Mouse (Mus musculus) heart, embryonic 14.5 days (tissue): Measurements from ENCODE around the gene Ctsll3. TPM values are rescaled to one million over a fixed set of nuclear protein-coding genes. Genes with fewer than 3 reads are reported as not detected.

Experiments
- ATAC-seq: fragments of 200-750 bp; cut with Nextera tagmentation; 2 replicates; pipeline ENCODE4 v1.8.0; 2017; ENCODE audit warnings: low read depth, moderate TSS enrichment; ENCODE audit not compliant: insufficient number of reproducible peaks, insufficient read depth, low FRiP score
- H3K27ac ChIP-seq, 2 experiments: fragments of 200-500 bp in 1 of 2; fragments of 300-500 bp in 1 of 2; sonication (generic) in 1 of 2; replicated peaks in 1 of 2; 2 replicates each; pipeline ENCODE4 v1.5.1; 2012 to 2014; ENCODE audit warnings: low read depth in 2 of 2, low read length in 2 of 2, control low read depth in 1 of 2, mild to moderate bottlenecking in 1 of 2, mixed read lengths in 1 of 2; ENCODE audit not compliant: control insufficient read depth in 1 of 2, insufficient read depth in 1 of 2
- H3K27me3 ChIP-seq: fragments of 300-500 bp; sonication (generic); 2 replicates; pipeline ENCODE4 v1.6.1; 2014; ENCODE audit warnings: mild to moderate bottlenecking, low read length, control low read depth; ENCODE audit not compliant: control insufficient read depth, insufficient read depth
- H3K36me3 ChIP-seq: fragments of 300-500 bp; sonication (generic); 2 replicates; pipeline ENCODE4 v1.6.1; 2014; ENCODE audit warnings: mild to moderate bottlenecking, control low read depth, low read length, mixed read lengths; ENCODE audit not compliant: control insufficient read depth, insufficient read depth
- H3K4me1 ChIP-seq, 2 experiments: fragments of 200-500 bp in 1 of 2; fragments of 300-500 bp in 1 of 2; sonication (generic) in 1 of 2; 2 replicates each; pipeline ENCODE4 v1.6.1; 2012 to 2014; ENCODE audit warnings: low read length in 2 of 2, control low read depth in 1 of 2, mixed read lengths in 1 of 2; ENCODE audit not compliant: control insufficient read depth in 2 of 2, insufficient read depth in 2 of 2
- H3K4me2 ChIP-seq: fragments of 300-500 bp; sonication (generic); 2 replicates; pipeline ENCODE4 v1.6.1; 2014; ENCODE audit warnings: mild to moderate bottlenecking, low read length
- H3K4me3 ChIP-seq, 2 experiments: fragments of 200-500 bp in 1 of 2; fragments of 300-500 bp in 1 of 2; sonication (generic) in 1 of 2; 2 replicates each; pipeline ENCODE4 v1.5.1; 2012 to 2014; ENCODE audit warnings: low read length in 2 of 2, mild to moderate bottlenecking in 2 of 2, control low read depth in 1 of 2, low read depth in 1 of 2, moderate library complexity in 1 of 2; ENCODE audit not compliant: control insufficient read depth in 1 of 2, insufficient read depth in 1 of 2
- H3K9ac ChIP-seq: fragments of 300-500 bp; sonication (generic); 2 replicates; pipeline ENCODE4 v1.6.1; 2014; ENCODE audit warnings: mild to moderate bottlenecking, low read length
- H3K9me3 ChIP-seq: fragments of 300-500 bp; sonication (generic); 2 replicates; pipeline ENCODE4 v1.6.1; 2016; ENCODE audit warnings: low read length, control low read depth; ENCODE audit not compliant: control insufficient read depth
- WGBS: fragments of 180-500 bp; shearing (Covaris S2); extraction: QIAGEN DNeasy Blood & Tissue Kit; methylation state at CpG from one replicate; pipeline ENCODE4 v1.1.7; 2014; 5-methylcytosine and 5-hydroxymethylcytosine counted together
- polyA plus RNA-seq: library from polyadenylated mRNA; unstranded; fragments of >200 nt; fragmentation: Nextera tagmentation; extraction: Ambion mirVana; gene quantifications from 2 replicates; pipeline ENCODE4 v1.2.1, GENCODE M21; 2014

Gene Ctsll3
- polyA plus RNA-seq, 1 experiment from 2014 or later: not detected

- WGBS: 9% methylated on average over 7 of the region's 7 CpGs
- no peak for ATAC-seq
- Histone ChIP-seq H3K27ac (no peak overlapping the region), H3K9ac (no peak overlapping the region), H3K36me3 (no peaks in the 10 kb centered on the region), H3K4me3 (no peak overlapping the region), H3K4me1 (no peaks in the 10 kb centered on the region), H3K27me3 (no peaks in the 10 kb centered on the region), H3K4me2 (no peak overlapping the region), H3K9me3 (no peaks in the 10 kb centered on the region)
These were observed 16.8 kb upstream of the Ctsll3 start for GRCm38 (mm10) chr13:60819469-60819868.

- Histone ChIP-seq H3K36me3 (no peaks in the 10 kb centered on the region), H3K27ac (no peak overlapping the region), H3K9ac (no peak overlapping the region), H3K27me3 (no peaks in the 10 kb centered on the region), H3K4me1 (no peaks in the 10 kb centered on the region), H3K4me2 (no peak overlapping the region), H3K4me3 (no peak overlapping the region), H3K9me3 (no peaks in the 10 kb centered on the region)
- 44% methylated on average over 1 of the region's 1 CpGs for WGBS
- ATAC-seq: no peak
These were observed 11.1 kb upstream of the Ctsll3 start for GRCm38 (mm10) chr13:60813722-60814121.

DNA sequence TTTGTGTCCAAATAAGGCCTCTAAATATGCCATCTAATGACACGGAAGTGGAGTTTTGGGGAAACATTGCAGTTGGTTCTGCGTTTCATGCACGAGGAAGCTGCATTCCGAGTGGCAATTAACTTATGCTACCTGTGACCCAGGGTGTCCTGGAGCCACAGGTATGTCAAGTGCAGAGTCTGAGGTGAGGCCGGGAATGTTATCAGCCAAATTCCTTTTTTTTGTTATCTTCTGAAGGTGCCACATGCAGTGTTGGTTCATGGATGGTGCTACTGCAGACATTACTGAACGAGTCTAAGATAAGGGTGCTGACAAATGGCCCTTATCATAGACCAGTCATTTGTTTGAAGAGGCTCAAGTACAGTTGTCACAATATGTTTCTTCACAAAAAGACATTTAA is 10.1 kb upstream of the Ctsll3 start:
- H3K9me3 ChIP-seq: no peaks in the 10 kb centered on the region
- no peak for ATAC-seq
- no peaks in the 10 kb centered on the region for H3K27me3 ChIP-seq
- no peaks in the 10 kb centered on the region for H3K36me3 ChIP-seq
- H3K4me2 ChIP-seq: no peak overlapping the region
- H3K27ac ChIP-seq: no peak overlapping the region
- H3K4me3 ChIP-seq: no peak overlapping the region
- no peaks in the 10 kb centered on the region for H3K4me1 ChIP-seq
- H3K9ac ChIP-seq: no peak overlapping the region
- 55% methylated on average over 6 of the region's 6 CpGs for WGBS

- no peaks in the 10 kb centered on the region for H3K36me3 ChIP-seq
- H3K4me1 ChIP-seq: no peaks in the 10 kb centered on the region
- H3K27ac ChIP-seq: no peak overlapping the region
- H3K9ac ChIP-seq: no peak overlapping the region
- no peak overlapping the region for H3K4me2 ChIP-seq
- no peaks in the 10 kb centered on the region for H3K9me3 ChIP-seq
- whole genome bisulfite sequencing: 31% methylated on average over 2 of the region's 2 CpGs
- H3K4me3 ChIP-seq: no peak overlapping the region
- ATAC-seq: no peak
- no peaks in the 10 kb centered on the region for H3K27me3 ChIP-seq
These were observed 7.0 kb upstream of the Ctsll3 start for GRCm38 (mm10) chr13:60809690-60810089.

DNA sequence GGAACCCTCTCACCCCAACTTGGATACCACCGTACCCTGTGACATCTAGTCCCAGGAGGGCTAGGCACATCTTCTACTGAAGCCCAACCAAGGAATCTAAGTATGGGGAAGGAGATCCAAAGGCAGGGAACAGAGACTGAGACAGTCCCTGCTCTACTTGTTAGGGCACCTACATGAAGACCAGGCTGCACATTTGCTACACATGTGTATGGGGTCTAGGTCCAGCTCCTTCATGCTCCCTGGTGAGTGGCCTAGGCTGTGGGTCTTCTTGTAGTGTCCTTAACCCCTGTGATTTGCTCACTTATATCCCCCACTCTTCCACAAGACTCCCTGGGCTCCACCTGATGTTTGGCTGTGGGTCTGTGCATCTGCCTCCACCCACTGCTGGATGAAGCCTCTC is 13.2 kb downstream of the Ctsll3 start:
- Histone ChIP-seq H3K27ac (no peak overlapping the region), H3K9ac (no peak overlapping the region), H3K9me3 (no peaks in the 10 kb centered on the region), H3K27me3 (no peaks in the 10 kb centered on the region), H3K4me3 (no peak overlapping the region), H3K36me3 (no peaks in the 10 kb centered on the region), H3K4me1 (no peaks in the 10 kb centered on the region), H3K4me2 (no peak overlapping the region)
- 63% methylated on average over 1 of the region's 1 CpGs for WGBS
- ATAC-seq: no peak

- no peaks in the 10 kb centered on the region for H3K36me3 ChIP-seq
- ATAC-seq: no peak
- H3K4me2 ChIP-seq: no peak within 1 kb of the TSS
- no peak within 1 kb of the TSS for H3K4me3 ChIP-seq
- no peaks in the 10 kb centered on the region for H3K4me1 ChIP-seq
- H3K9ac ChIP-seq: no peak within 1 kb of the TSS
- H3K27ac ChIP-seq: no peak within 1 kb of the TSS
- H3K27me3 ChIP-seq: no peaks in the 10 kb centered on the region
- H3K9me3 ChIP-seq: no peaks in the 10 kb centered on the region
These were observed 16.4 kb downstream of the Ctsll3 start, which contains the start of gene BC051665 for GRCm38 (mm10) chr13:60786264-60786663. BC051665 (minus strand) TSS chr13:60786364.

DNA sequence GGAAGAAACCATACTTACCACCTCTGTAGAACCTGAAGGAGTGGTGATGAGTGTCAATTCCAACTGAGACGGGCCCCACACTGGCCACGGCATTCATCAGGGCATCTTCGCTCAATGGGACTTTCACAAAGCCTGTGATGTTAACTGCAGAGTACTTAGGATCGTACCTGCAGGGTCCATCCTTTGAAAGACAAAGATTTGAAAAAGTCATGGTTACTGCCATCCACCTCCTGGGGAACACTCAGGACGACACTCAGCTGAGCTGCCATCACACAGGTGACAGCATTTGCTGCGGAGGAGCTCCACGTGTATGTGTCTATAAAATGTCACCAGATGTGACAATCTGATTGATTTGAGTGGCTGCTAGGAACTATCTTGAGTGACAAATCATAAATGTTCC is 19.3 kb downstream of the Ctsll3 start:
- Histone ChIP-seq H3K36me3 (no peaks in the 10 kb centered on the region), H3K4me1 (no peaks in the 10 kb centered on the region), H3K27ac (no peak overlapping the region), H3K27me3 (no peaks in the 10 kb centered on the region), H3K9ac (no peak overlapping the region), H3K4me3 (no peak overlapping the region), H3K4me2 (no peak overlapping the region), H3K9me3 (no peaks in the 10 kb centered on the region)
- ATAC-seq: no peak
- 82% methylated on average over 7 of the region's 7 CpGs for WGBS

- H3K4me2 ChIP-seq: no peak overlapping the region
- no peak overlapping the region for H3K4me3 ChIP-seq
- H3K36me3 ChIP-seq: no peaks in the 10 kb centered on the region
- no peaks in the 10 kb centered on the region for H3K4me1 ChIP-seq
- no peak for ATAC-seq
- no peaks in the 10 kb centered on the region for H3K9me3 ChIP-seq
- WGBS: 79% methylated on average over 3 of the region's 3 CpGs
- no peak overlapping the region for H3K9ac ChIP-seq
- no peaks in the 10 kb centered on the region for H3K27me3 ChIP-seq
- no peak overlapping the region for H3K27ac ChIP-seq
These were observed 22.1 kb downstream of the Ctsll3 start for GRCm38 (mm10) chr13:60780534-60780933.
